Mouse (Mus musculus): ENCODE data around the gene Cx3cl1.

Gene Cx3cl1

GRCm38 (mm10) chr8:94803551-94803950, 31.7 kb downstream of the Cx3cl1 start:
- DNase-seq, result no peak

GRCm38 (mm10) chr8:94804546-94805340, 32.9 kb downstream of the Cx3cl1 start:
- no peak for DNase-seq

GRCm38 (mm10) chr8:94805811-94806210, 34.0 kb downstream of the Cx3cl1 start:
- DNase-seq, result no peak

- DNase-seq, result peak; percentile 39
Observed at GRCm38 (mm10) chr8:94807506-94807905, 35.7 kb downstream of the Cx3cl1 start.

- no peak for DNase-seq
Observed at GRCm38 (mm10) chr8:94808372-94808771, 36.6 kb downstream of the Cx3cl1 start.

- DNase-seq, result no peak
Observed at GRCm38 (mm10) chr8:94810153-94810552, 38.3 kb downstream of the Cx3cl1 start, which contains the start of gene Ccl17. Ccl17 (plus strand) TSS chr8:94810453.

- DNase-seq, result no peak
Observed at GRCm38 (mm10) chr8:94810855-94811254, 39.0 kb downstream of the Cx3cl1 start.

GRCm38 (mm10) chr8:94811654-94812053, 39.8 kb downstream of the Cx3cl1 start:
- no peak for DNase-seq

GRCm38 (mm10) chr8:94812645-94813098, 40.9 kb downstream of the Cx3cl1 start:
- peak; percentile 93 for DNase-seq

GRCm38 (mm10) chr8:94814556-94814955, 42.7 kb downstream of the Cx3cl1 start:
- no peak for DNase-seq

GRCm38 (mm10) chr8:94817933-94818332, 46.1 kb downstream of the Cx3cl1 start:
- no peak for DNase-seq

GRCm38 (mm10) chr8:94819671-94820179, 47.9 kb downstream of the Cx3cl1 start:
- no peak for DNase-seq

GRCm38 (mm10) chr8:94820553-94820952, 48.7 kb downstream of the Cx3cl1 start:
- peak; percentile 69 for DNase-seq

- no peak for DNase-seq
Observed at GRCm38 (mm10) chr8:94821381-94821780, 49.6 kb downstream of the Cx3cl1 start.

GRCm38 (mm10) chr8:94822637-94823560, 51.1 kb downstream of the Cx3cl1 start:
- peak; percentile 75 for DNase-seq

- no peak for DNase-seq
Observed at GRCm38 (mm10) chr8:94825170-94825569, 53.4 kb downstream of the Cx3cl1 start.

- DNase-seq, result no peak
Observed at GRCm38 (mm10) chr8:94826210-94826609, 54.4 kb downstream of the Cx3cl1 start.

- DNase-seq, result no peak
Observed at GRCm38 (mm10) chr8:94828284-94828683, 56.5 kb downstream of the Cx3cl1 start.

All from kidney, adult 18-20 months (tissue).